Mouse (Mus musculus) hindbrain, embryonic 14.5 days (tissue): Measurements from ENCODE around the gene Fry. TPM values are rescaled to one million over a fixed set of nuclear protein-coding genes. Genes with fewer than 3 reads are reported as not detected.

ENCODE experiments used
- ATAC-seq: fragments of 200-750 bp; cut with Nextera tagmentation; 2 replicates; pipeline ENCODE4 v1.8.0; 2017; ENCODE audit warnings: moderate number of reproducible peaks, mild to moderate bottlenecking, moderate TSS enrichment, moderate library complexity; ENCODE audit not compliant: low FRiP score
- DNase-seq: peaks from one replicate; pipeline ENCODE4 v3.0.0-alpha.2; 2015; ENCODE audit warnings: low spot score
- H3K27ac ChIP-seq: fragments of 300-500 bp; sonication (generic); 2 replicates; pipeline ENCODE4 v1.5.1; 2014; ENCODE audit warnings: mild to moderate bottlenecking, moderate library complexity
- H3K27me3 ChIP-seq: fragments of 300-500 bp; sonication (generic); 2 replicates; pipeline ENCODE4 v1.6.1; 2014; ENCODE audit warnings: mild to moderate bottlenecking, low read length, mixed read lengths; ENCODE audit not compliant: control insufficient read depth, insufficient read depth
- H3K36me3 ChIP-seq: fragments of 300-500 bp; sonication (generic); replicated peaks from 2 replicates; pipeline ENCODE4 v1.6.1; 2014; ENCODE audit not compliant: control insufficient read depth, insufficient read depth
- H3K4me1 ChIP-seq: fragments of 300-500 bp; sonication (generic); replicated peaks from 2 replicates; pipeline ENCODE4 v1.6.1; 2014; ENCODE audit warnings: antibody characterized with exemption, low read length, mixed read lengths; ENCODE audit not compliant: control insufficient read depth, insufficient read depth
- H3K4me2 ChIP-seq: fragments of 300-500 bp; sonication (generic); replicated peaks from 2 replicates; pipeline ENCODE4 v1.6.1; 2014; ENCODE audit warnings: mild to moderate bottlenecking, moderate library complexity
- H3K4me3 ChIP-seq: fragments of 300-500 bp; sonication (generic); replicated peaks from 2 replicates; pipeline ENCODE4 v1.5.1; 2014; ENCODE audit warnings: mild to moderate bottlenecking, low read length
- H3K9ac ChIP-seq: fragments of 300-500 bp; sonication (generic); 2 replicates; pipeline ENCODE4 v1.6.1; 2014
- H3K9me3 ChIP-seq: fragments of 300-500 bp; sonication (generic); 2 replicates; pipeline ENCODE4 v1.6.1; 2016; ENCODE audit warnings: low read length; ENCODE audit not compliant: control insufficient read depth
- WGBS: fragments of 180-500 bp; shearing (Covaris S2); extraction: QIAGEN DNeasy Blood & Tissue Kit; methylation state at CpG from one replicate; pipeline ENCODE4 v1.1.7; 2014; 5-methylcytosine and 5-hydroxymethylcytosine counted together
- polyA plus RNA-seq: library from polyadenylated mRNA; unstranded; fragments of >200 nt; fragmentation: Nextera tagmentation; extraction: Ambion mirVana; gene quantifications from 2 replicates; pipeline ENCODE4 v1.2.1, GENCODE M21; 2014

Fry gene
- polyA plus RNA-seq, 1 experiment from 2014 or later, result 66.7 TPM

DNA sequence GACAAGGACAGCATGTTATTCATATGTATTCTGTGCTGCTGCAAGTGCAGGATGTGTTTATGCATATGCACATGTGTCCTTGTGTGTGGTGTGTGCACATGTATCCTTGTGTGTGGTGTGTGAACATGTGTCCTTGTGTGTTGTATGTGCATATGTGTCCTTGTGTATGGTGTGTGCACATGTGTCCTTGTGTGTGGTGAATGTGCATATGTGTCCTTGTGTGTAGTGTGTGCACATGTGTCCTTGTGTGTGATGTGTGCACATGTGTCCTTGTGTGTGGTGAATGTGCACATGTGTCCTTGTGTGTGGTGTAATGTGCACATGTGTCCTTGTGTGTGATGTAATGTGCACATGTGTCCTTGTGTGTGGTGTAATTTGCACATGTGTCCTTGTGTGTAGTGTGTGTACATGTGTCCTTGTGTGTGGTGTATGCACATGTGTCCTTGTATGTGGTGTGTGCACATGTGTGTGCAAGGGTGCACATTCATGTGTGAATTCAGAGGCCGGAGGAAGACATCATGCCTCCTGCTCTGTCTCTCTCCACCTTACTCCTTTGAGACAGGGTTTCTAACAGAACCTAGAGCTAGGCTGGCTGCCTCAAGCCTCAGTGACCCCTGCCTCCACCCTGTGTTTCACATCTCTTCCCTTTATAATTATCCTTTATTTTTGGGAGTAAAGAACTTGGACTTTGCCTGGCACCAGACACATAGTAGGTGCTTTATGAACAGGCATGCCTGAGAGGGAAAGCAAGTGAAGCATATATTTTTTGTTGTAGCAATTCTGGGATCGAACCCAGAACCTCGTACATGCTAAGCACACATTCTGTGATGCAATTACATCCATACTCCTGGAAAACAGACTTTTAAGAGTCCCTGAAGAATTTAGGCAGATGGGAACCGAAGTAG lies 72.3 kb downstream of the Fry start:
- Histone ChIP-seq H3K9me3 (peaks cover 8% of the 10 kb centered on the region), H3K4me3 (no peak overlapping the region), H3K27me3 (no peaks in the 10 kb centered on the region), H3K36me3 (no peaks in the 10 kb centered on the region), H3K9ac (no peak overlapping the region), H3K4me1 (no peaks in the 10 kb centered on the region), H3K4me2 (no peak overlapping the region), H3K27ac (no peak overlapping the region)
- DNase-seq (no peak), ATAC-seq (no peak)
- WGBS, result 95% methylated on average over 4 of the region's 4 CpGs

DNA sequence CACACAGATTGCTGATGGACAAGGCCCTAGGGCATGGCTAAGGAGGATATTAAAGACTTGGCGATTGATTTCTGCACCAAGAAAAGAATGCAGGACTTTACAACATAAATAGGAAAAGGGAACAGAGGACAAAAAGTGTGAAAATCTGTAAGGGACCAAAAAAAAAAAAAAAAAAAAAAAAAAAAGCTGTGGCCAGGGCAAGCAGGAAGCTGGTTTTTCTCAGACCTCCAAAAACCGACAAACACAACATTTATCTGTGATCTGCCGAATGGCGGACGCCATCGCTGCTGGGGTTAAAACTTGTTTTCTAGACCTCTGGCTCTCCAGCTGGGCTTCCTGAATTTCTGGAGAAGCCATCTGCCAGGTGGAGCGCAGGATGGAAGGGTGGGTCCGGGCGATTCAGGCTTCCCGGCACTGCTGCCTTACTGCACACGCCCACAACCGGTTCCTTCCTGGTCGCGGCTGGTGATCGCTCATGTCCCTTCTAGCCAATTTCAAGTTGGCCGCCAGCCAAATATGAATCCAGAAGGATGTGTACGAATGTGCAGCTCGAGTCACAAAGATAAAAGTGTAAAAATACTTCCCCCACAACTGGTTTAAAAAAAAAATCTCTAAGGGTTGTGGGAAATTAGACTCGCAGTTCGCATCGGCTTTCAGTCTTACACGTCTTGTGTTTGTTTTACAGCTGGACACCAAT lies 77.2 kb downstream of the Fry start:
- peak overlapping the region; percentile 57 for H3K9ac ChIP-seq
- no peaks in the 10 kb centered on the region for H3K36me3 ChIP-seq
- DNase-seq (peak; percentile 81), ATAC-seq (0 out of 2 replicates have a peak, but pooled peaks have one; percentile 66)
- 6% methylated on average over 22 of the region's 22 CpGs for WGBS
- peak overlapping the region; percentile 37 for H3K4me3 ChIP-seq
- no peaks in the 10 kb centered on the region for H3K27me3 ChIP-seq
- H3K9me3 ChIP-seq, result peaks cover 1% of the 10 kb centered on the region; the same call in 1 of the 2 replicates
- peak overlapping the region; percentile 3; the same call in 1 of the 2 replicates for H3K27ac ChIP-seq
- H3K4me1 ChIP-seq, result peaks cover 5% of the 10 kb centered on the region
- H3K4me2 ChIP-seq, result peak overlapping the region; percentile 81

DNA sequence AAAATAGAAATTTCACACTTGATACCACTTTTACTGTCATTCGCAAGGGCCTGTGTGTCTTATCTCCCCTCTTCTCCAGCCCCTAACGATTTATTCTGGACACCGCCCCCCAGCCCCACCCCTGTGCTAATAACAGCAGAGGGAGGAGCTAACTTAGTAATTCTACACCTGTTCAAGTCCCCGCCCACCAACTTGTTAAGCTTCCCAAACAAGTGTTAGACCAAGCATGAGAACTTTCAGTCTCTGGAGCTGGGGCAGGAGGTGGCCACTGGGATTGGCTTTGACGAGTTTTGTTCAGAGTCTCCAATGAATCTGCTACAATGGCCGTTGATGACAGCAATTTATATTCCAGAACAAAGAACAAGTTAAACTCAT lies 77.8 kb downstream of the Fry start:
- peak overlapping the region; percentile 37 for H3K4me3 ChIP-seq
- WGBS, result 5% methylated on average over 6 of the region's 6 CpGs
- peaks cover 5% of the 10 kb centered on the region for H3K4me1 ChIP-seq
- DNase-seq, result no peak
- no peaks in the 10 kb centered on the region for H3K9me3 ChIP-seq
- peak overlapping the region; percentile 3; the same call in 1 of the 2 replicates for H3K27ac ChIP-seq
- H3K36me3 ChIP-seq, result no peaks in the 10 kb centered on the region
- H3K4me2 ChIP-seq, result peak overlapping the region; percentile 81
- no peaks in the 10 kb centered on the region for H3K27me3 ChIP-seq
- peak; percentile 55 for ATAC-seq
- peak overlapping the region; percentile 57; the same call in 1 of the 2 replicates for H3K9ac ChIP-seq

DNA sequence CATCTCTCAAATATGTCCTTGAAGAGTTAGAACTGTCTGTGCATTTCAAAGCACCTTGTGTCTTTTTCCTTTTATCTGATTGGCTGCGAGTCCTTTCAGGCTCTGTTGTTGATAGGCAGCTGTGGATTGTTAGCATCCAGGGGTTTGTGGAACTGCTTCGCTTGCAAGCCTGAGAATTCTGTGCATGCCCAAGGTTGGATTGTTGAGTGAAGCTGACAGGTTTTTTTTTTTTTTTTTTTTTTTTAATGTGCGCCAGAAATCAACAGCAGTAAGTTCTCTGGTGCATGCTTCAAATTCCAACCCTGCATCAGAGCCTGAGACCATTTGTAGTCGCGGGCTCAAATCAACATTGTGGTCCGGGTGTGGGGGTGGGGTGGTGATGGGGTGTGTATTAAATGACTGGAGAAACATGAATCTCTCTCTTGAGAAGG lies 78.5 kb downstream of the Fry start:
- Histone ChIP-seq H3K9me3 (no peaks in the 10 kb centered on the region), H3K36me3 (no peaks in the 10 kb centered on the region), H3K27ac (no peak overlapping the region), H3K4me3 (peak overlapping the region; percentile 37; the same call in 1 of the 2 replicates), H3K4me2 (peak overlapping the region; percentile 81), H3K9ac (no peak overlapping the region), H3K4me1 (peaks cover 5% of the 10 kb centered on the region), H3K27me3 (no peaks in the 10 kb centered on the region)
- ATAC-seq (no peak), DNase-seq (no peak)
- WGBS, result 50% methylated on average over 6 of the region's 6 CpGs

DNA sequence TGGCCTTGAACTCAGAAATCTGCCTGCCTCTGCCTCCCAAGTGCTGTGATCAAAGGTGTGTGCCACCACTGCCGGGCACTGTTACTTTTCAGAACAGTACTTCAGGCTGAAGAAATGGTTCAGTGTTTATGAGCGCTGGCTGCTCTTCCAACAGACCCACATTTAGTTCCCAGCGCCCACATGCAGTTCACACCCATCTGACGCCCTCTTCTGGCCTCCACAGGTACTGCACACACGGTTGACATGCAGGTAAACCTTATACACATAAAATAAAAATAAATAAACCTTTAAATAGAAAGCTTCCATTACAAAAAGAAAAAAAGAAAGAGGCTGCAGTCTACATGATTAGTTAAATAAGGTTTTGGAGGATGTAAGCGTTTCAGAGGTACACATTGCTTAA lies 88.3 kb downstream of the Fry start:
- no peak overlapping the region for H3K4me2 ChIP-seq
- H3K9ac ChIP-seq, result no peak overlapping the region
- H3K4me1 ChIP-seq, result no peaks in the 10 kb centered on the region
- DNase-seq, result no peak
- no peaks in the 10 kb centered on the region for H3K27me3 ChIP-seq
- no peaks in the 10 kb centered on the region for H3K9me3 ChIP-seq
- H3K36me3 ChIP-seq, result no peaks in the 10 kb centered on the region
- 89% methylated on average over 6 of the region's 6 CpGs for WGBS
- H3K27ac ChIP-seq, result no peak overlapping the region
- H3K4me3 ChIP-seq, result no peak overlapping the region
- no peak for ATAC-seq

DNA sequence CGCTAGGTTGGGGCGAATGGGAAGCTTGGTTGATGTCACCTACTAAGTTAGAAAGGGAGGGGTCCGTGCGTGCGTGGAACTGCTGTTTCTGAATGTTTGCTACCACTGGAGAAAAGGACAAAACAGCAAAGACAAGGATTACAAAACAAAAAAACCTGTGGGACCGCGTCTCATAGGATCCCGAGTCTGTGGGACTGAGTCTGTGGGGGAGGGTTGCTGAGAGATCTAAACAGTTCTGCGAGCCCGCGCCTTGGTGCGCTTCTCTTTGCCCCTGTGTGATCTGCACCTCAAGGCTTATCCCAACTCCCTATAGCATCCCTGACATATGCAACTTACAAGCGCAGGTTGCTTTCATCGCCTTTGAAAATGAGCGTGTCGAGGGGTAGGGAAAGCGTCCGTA lies 89.2 kb downstream of the Fry start:
- Histone ChIP-seq H3K27ac (no peak overlapping the region), H3K4me1 (no peaks in the 10 kb centered on the region), H3K4me2 (peak overlapping the region; percentile 21; the same call in 1 of the 2 replicates), H3K9me3 (no peaks in the 10 kb centered on the region), H3K27me3 (no peaks in the 10 kb centered on the region), H3K36me3 (no peaks in the 10 kb centered on the region), H3K4me3 (no peak overlapping the region), H3K9ac (no peak overlapping the region)
- WGBS, result 59% methylated on average over 18 of the region's 18 CpGs
- DNase-seq (no peak), ATAC-seq (no peak)

DNA sequence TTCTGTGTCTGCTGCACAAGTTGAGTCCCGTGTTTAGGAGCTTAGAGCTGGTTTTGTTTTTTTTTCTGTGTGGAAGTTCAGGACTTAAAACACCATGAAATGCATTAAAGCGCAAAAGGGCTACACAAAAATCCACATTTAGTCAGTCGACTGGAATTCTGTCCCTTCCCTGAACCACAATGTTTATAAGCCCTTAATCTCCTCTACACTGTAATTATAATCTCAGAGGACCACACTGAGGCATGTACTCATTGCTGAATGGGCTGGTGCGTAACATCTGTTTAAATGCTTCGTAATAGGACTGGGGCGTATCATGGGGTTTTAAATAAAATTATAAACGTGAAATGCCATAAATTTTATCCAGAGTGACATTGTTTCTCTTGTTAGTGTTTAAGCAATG lies 89.6 kb downstream of the Fry start:
- Histone ChIP-seq H3K36me3 (no peaks in the 10 kb centered on the region), H3K27ac (no peak overlapping the region), H3K9me3 (no peaks in the 10 kb centered on the region), H3K9ac (no peak overlapping the region), H3K27me3 (no peaks in the 10 kb centered on the region), H3K4me1 (no peaks in the 10 kb centered on the region), H3K4me2 (peak overlapping the region; percentile 21; the same call in 1 of the 2 replicates), H3K4me3 (no peak overlapping the region)
- ATAC-seq (no peak), DNase-seq (no peak)
- WGBS, result 46% methylated on average over 7 of the region's 7 CpGs

DNA sequence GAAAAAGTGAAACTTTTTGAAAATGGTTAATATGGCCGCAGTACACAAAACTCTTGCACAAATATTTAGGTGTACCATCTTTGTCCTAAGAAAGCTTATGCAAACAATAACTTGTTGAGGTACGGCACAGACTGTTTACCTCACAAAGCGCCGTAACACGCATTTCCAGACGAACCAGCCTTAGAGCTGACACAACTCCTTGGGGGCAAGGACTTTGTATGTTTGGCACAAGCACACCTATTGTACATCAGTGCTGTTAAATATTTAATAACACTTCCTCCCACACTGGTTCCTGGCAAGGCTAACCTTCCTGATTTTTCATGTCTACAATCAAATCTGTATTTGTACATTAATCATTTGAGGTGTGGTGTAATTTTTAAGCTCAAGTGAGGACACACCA lies 95.6 kb downstream of the Fry start:
- Histone ChIP-seq H3K27ac (no peak overlapping the region), H3K4me1 (no peaks in the 10 kb centered on the region), H3K27me3 (no peaks in the 10 kb centered on the region), H3K36me3 (no peaks in the 10 kb centered on the region), H3K9me3 (0 out of 2 replicates have a peak, but pooled peaks cover 3% of the 10 kb centered on the region), H3K9ac (no peak overlapping the region), H3K4me3 (no peak overlapping the region), H3K4me2 (no peak overlapping the region)
- DNase-seq (no peak), ATAC-seq (no peak)
- WGBS, result 89% methylated on average over 6 of the region's 6 CpGs

DNA sequence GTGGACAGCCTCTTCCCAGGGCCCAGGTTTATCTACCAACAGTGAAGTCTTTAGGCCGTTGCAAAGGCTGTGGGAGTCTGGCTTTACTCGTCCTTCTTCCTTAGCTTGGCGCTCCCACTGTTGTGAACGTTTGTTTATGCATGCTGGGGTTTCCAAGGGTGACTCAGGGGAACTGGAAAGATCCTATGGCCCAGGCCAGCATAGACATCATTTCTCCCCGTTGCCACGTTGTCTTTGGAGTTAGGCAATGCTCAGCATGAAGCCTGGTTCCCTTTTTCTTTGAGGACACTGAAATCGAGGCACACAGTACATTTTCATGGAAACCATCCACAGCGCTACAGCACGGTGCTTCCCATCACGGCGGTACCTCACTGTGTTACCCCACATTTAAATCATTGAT lies 97.6 kb downstream of the Fry start:
- no peaks in the 10 kb centered on the region for H3K4me1 ChIP-seq
- H3K4me3 ChIP-seq, result no peak overlapping the region
- no peaks in the 10 kb centered on the region for H3K27me3 ChIP-seq
- DNase-seq (no peak), ATAC-seq (no peak)
- no peaks in the 10 kb centered on the region for H3K36me3 ChIP-seq
- WGBS, result 66% methylated on average over 11 of the region's 11 CpGs
- H3K9ac ChIP-seq, result no peak overlapping the region
- 0 out of 2 replicates have a peak, but pooled peaks cover 3% of the 10 kb centered on the region for H3K9me3 ChIP-seq
- H3K4me2 ChIP-seq, result no peak overlapping the region
- H3K27ac ChIP-seq, result no peak overlapping the region
